Mouse (Mus musculus) kidney, postnatal 36 days (tissue): ENCODE data around the gene Lst1.

Experiments
- DNase-seq, 2 experiments: peaks; one replicate each; pipeline ENCODE4 v3.0.0; 2021 to 2022; ENCODE audit warnings: mixed read lengths in 2 of 2

Lst1 gene

GRCm38 (mm10) chr17:35158850-35159593, 29.2 kb downstream of the Lst1 start:
- no peak for DNase-seq

- DNase-seq, result no peak
Observed at GRCm38 (mm10) chr17:35157661-35158175, 30.5 kb downstream of the Lst1 start.

GRCm38 (mm10) chr17:35157254-35157653, 31.0 kb downstream of the Lst1 start:
- DNase-seq, result no peak

GRCm38 (mm10) chr17:35156461-35157200, 31.6 kb downstream of the Lst1 start:
- no peak for DNase-seq

GRCm38 (mm10) chr17:35155451-35155850, 32.8 kb downstream of the Lst1 start:
- DNase-seq, result no peak

GRCm38 (mm10) chr17:35154616-35155015, 33.6 kb downstream of the Lst1 start:
- no peak for DNase-seq

GRCm38 (mm10) chr17:35153931-35154330, 34.3 kb downstream of the Lst1 start:
- no peak for DNase-seq

GRCm38 (mm10) chr17:35153077-35153476, 35.2 kb downstream of the Lst1 start:
- DNase-seq, result no peak

GRCm38 (mm10) chr17:35152121-35152520, 36.1 kb downstream of the Lst1 start:
- DNase-seq, result peak; percentile 44 to 50

- DNase-seq, result no peak
Observed at GRCm38 (mm10) chr17:35147922-35148639, 40.2 kb downstream of the Lst1 start.

GRCm38 (mm10) chr17:35147348-35147747, 40.9 kb downstream of the Lst1 start:
- no peak for DNase-seq

GRCm38 (mm10) chr17:35146139-35146538, 42.1 kb downstream of the Lst1 start:
- no peak for DNase-seq

- no peak for DNase-seq
Observed at GRCm38 (mm10) chr17:35141971-35142370, 46.3 kb downstream of the Lst1 start.

GRCm38 (mm10) chr17:35140490-35140996, 47.7 kb downstream of the Lst1 start:
- DNase-seq, result no peak

GRCm38 (mm10) chr17:35139269-35139668, 49.0 kb downstream of the Lst1 start:
- no peak for DNase-seq

GRCm38 (mm10) chr17:35135591-35136320, 52.5 kb downstream of the Lst1 start:
- DNase-seq, result peak in 1 of 2 experiments; percentile 57
